Mouse (Mus musculus) embryonic fibroblast, embryonic 13.5 days (primary cell): Measurements from ENCODE around the gene Arhgap24.

Experiments used
- CTCF ChIP-seq: IDR thresholded peaks from 2 replicates; pipeline ENCODE4 v1.5.1; 2011; ENCODE audit warnings: mild to moderate bottlenecking, control low read depth, low read length, moderate library complexity, borderline replicate concordance; ENCODE audit not compliant: insufficient read depth
- POLR2A ChIP-seq: IDR thresholded peaks from 2 replicates; pipeline ENCODE4 v1.6.1; 2011; ENCODE audit warnings: low read depth, mild to moderate bottlenecking, control low read depth, low read length, moderate library complexity

GRCm38 (mm10) chr5:102744051-102744450 is 262.9 kb downstream of the Arhgap24 start:
- TF ChIP-seq CTCF (no peak), POLR2A (no peak)
